Mouse (Mus musculus): ENCODE measurements around the gene Agpat2. TPM values are rescaled to one million over a fixed set of nuclear protein-coding genes. Genes with fewer than 3 reads are reported as not detected.

The Agpat2 gene
- polyA plus RNA-seq, 1 experiment: 2,407 TPM

DNA sequence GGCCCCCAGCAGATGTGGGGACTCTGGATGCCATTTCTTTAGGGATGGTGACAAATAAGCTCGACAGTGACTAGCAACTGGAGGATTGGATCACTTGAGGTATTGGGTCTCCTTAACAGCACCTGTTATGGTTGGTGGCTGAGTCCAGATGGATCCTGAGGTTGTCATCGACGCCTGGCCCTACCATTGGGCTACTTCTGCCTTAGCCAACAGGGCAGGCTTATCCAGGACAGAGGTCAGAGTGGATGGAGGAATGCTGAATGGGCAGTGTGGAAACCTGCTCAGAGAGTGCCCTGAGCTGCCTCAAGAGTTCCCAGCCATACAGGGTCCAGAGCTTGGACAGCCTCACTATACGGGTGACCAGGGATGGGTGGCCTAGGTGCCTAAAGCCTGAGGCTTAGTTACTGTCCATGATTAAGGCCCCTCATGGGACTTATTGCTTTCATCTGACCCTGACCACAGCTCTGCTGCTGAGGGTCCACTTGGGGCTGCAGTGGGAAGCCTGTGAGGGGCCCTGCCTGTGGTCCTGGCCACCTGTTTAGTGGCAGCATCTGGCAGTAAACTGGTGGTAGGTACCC lies 29.8 kb upstream of the Agpat2 start:
- Histone ChIP-seq H3K27ac (replicated peaks; ENCODE audit: low read depth, low read length) (0 out of 2 replicates have a peak overlapping the region, but pooled peaks have one; percentile 5), H3K4me3 (ENCODE audit: insufficient read depth, low read depth, low read length) (no peak overlapping the region), H3K4me1 (ENCODE audit: control insufficient read depth, insufficient read depth, insufficient read length, low read length) (peaks cover 10% of the 10 kb centered on the region)

DNA sequence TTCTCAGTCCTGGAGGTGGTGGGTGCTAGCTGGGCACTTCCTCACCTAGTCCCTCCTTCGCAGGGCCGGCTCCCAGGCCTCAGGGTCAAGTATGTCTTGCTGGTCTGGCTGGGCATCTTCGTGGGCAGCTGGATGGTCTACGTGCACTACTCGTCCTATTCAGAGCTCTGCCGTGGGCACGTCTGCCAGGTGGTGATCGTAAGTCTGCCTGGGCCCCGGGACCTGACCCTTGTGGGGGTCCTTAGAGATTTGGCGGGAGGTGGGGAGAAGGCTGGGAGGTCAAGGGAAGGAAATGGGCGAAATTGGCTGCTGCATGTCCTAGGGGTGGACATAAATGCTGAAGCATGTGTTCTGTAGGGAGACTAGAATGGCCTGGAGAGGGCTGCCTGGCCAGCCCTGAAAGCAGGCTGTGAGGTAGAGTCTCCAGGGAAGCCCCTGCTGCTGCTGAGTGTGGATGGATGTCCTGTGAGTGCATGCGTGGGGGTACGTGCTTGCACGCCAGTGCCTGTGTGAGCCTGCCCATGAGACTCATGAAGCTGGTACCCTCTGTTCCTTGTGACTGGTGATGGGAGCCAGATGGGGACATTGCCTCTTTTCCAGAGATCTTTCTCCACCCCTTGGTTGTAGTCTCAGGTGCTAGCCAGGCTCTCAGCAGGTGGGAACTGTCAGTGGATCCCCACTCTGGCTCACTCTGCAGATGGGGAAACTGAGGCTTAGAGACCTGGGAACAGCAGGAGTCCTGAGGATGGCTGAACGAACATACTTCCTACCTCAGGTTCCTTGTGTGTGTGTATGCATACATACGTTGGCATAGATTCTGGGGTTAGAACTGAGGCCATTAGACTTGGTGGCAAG lies 28.6 kb upstream of the Agpat2 start:
- no peak overlapping the region for H3K27ac ChIP-seq (replicated peaks; ENCODE audit: low read depth, low read length)
- peaks cover 5% of the 10 kb centered on the region for H3K4me1 ChIP-seq (ENCODE audit: control insufficient read depth, insufficient read depth, insufficient read length, low read length)

DNA sequence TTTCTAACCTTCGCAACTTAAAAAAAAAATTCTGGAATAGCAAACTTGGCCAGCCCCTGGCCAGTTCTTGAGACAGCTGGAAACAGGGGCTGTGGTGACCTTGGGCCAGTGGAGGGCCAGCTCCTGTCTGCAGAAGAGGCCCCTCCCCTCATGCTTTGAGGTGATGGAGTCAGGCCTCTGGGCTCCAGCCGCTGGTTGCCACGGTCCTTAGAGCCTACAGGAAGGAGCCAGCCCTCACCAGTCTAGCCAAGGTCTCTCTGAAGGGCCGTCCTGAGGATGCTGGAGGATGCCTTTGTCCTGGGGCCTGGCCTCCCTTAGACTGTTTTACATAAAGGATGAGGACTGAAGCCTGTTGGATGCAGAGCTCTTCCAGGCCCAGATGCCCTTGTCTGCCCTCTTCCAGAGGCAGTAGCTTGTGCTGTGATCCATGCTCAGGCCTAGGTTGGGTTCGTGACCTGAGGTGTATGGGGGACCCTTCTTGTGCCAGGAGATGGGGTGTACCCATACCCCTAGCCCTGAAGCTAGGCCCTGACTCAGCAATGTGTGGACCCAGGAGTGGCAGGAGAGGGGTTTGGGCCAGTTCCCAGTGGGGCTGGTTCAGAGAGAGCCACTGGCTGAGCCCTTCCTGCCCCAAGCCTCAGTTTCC lies 24.7 kb upstream of the Agpat2 start:
- Histone ChIP-seq H3K4me3 (ENCODE audit: insufficient read depth, low read depth, low read length) (peak overlapping the region; percentile 51), H3K4me1 (ENCODE audit: control insufficient read depth, insufficient read depth, insufficient read length, low read length) (no peaks in the 10 kb centered on the region), H3K27ac (replicated peaks; ENCODE audit: low read depth, low read length) (peak overlapping the region; percentile 30)

More for the DNA sequence above, 28.6 kb upstream of the Agpat2 start:
- no peak overlapping the region for H3K4me3 ChIP-seq (ENCODE audit: insufficient read depth, low read depth, low read length)

- H3K4me3 ChIP-seq (ENCODE audit: insufficient read depth, low read depth, low read length): peak within 1 kb of the TSS; percentile 51
- peak within 1 kb of the TSS; percentile 30 for H3K27ac ChIP-seq (replicated peaks; ENCODE audit: low read depth, low read length)
Measured at GRCm38 (mm10) chr2:26627921-26628739, 23.9 kb upstream of the Agpat2 start, which contains the start of gene Fam69b. Fam69b (plus strand) TSS chr2:26628457.

GRCm38 (mm10) chr2:26626081-26626480 lies 21.9 kb upstream of the Agpat2 start:
- no peak overlapping the region for H3K4me3 ChIP-seq (ENCODE audit: insufficient read depth, low read depth, low read length)
- no peaks in the 10 kb centered on the region for H3K4me1 ChIP-seq (ENCODE audit: control insufficient read depth, insufficient read depth, insufficient read length, low read length)
- no peak overlapping the region for H3K27ac ChIP-seq (replicated peaks; ENCODE audit: low read depth, low read length)

More at GRCm38 (mm10) chr2:26627921-26628739, 23.9 kb upstream of the Agpat2 start, which contains the start of gene Fam69b:
- H3K4me1 ChIP-seq (ENCODE audit: control insufficient read depth, insufficient read depth, insufficient read length, low read length): no peaks in the 10 kb centered on the region

GRCm38 (mm10) chr2:26625419-26625818 lies 21.2 kb upstream of the Agpat2 start:
- H3K4me1 ChIP-seq (ENCODE audit: control insufficient read depth, insufficient read depth, insufficient read length, low read length): no peaks in the 10 kb centered on the region
- H3K4me3 ChIP-seq (ENCODE audit: insufficient read depth, low read depth, low read length): no peak overlapping the region
- H3K27ac ChIP-seq (replicated peaks; ENCODE audit: low read depth, low read length): no peak overlapping the region

DNA sequence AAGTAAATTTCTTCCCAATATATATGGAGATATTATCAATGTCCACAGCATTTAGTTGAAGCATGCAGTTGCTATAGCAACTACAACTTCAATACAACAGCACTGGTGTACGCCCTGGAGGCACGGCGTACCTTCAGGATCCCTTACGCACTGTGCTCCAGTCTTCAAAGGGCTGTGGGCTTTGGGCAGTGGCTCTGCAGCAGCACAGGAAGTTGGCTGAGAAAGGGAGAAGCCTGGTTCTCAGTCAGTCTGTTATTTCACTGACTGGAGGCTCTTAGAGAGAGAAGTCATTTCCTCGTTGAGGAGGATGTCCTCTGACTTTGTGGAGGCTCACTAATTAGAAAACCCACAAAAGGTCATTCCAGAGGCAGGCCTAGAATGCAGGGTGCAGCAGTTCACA lies 18.8 kb upstream of the Agpat2 start:
- Histone ChIP-seq H3K4me1 (ENCODE audit: control insufficient read depth, insufficient read depth, insufficient read length, low read length) (peaks cover 4% of the 10 kb centered on the region; the same call in 1 of the 2 replicates), H3K4me3 (ENCODE audit: insufficient read depth, low read depth, low read length) (no peak overlapping the region), H3K27ac (replicated peaks; ENCODE audit: low read depth, low read length) (no peak overlapping the region)

- peaks cover 4% of the 10 kb centered on the region; the same call in 1 of the 2 replicates for H3K4me1 ChIP-seq (ENCODE audit: control insufficient read depth, insufficient read depth, insufficient read length, low read length)
- H3K4me3 ChIP-seq (ENCODE audit: insufficient read depth, low read depth, low read length): no peak overlapping the region
- no peak overlapping the region for H3K27ac ChIP-seq (replicated peaks; ENCODE audit: low read depth, low read length)
Measured at GRCm38 (mm10) chr2:26621246-26621645, 17.0 kb upstream of the Agpat2 start.

DNA sequence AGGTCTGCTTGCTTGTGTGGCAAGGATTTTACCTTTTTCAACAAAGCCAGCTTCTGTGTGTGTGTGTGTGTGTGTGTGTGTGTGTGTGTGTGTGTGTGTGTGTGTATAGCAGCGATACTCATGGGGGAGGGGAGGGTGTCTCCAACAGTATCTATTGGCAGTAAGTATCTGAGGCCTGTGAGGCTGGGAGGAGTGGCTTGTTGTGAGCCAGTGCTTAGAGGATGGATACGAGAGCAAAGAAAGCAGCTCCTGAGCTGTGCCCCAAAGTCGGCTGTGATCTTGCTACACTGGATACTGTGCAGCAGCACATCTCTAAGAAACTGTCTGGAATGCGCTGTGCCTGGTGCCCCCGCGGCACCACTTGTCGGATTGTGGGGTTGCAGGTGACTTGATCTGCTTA lies 13.7 kb upstream of the Agpat2 start:
- H3K27ac ChIP-seq (replicated peaks; ENCODE audit: low read depth, low read length): peak overlapping the region; percentile 64
- peaks cover 4% of the 10 kb centered on the region; the same call in 1 of the 2 replicates for H3K4me1 ChIP-seq (ENCODE audit: control insufficient read depth, insufficient read depth, insufficient read length, low read length)

DNA sequence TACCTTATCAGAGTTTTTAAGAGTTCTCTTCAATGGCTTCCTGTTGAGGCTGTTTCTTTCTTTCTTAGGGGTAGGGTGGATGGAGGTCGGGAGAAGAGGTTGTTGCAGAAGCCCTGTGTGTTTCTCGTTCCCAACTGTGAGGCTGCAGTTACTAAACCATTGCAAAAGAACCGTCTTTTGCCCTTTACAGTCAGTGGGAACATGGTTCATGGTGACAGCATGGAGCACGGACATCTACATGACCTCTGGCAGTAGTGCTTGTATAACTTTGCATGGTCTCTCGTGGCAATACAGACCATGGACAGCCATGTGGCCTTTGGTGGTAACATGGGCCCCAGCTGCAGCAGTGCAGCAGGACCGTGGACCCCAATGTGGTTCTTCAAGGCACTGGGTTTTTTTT lies 13.1 kb upstream of the Agpat2 start:
- Histone ChIP-seq H3K4me1 (ENCODE audit: control insufficient read depth, insufficient read depth, insufficient read length, low read length) (peaks cover 7% of the 10 kb centered on the region), H3K27ac (replicated peaks; ENCODE audit: low read depth, low read length) (peak overlapping the region; percentile 97), H3K4me3 (ENCODE audit: insufficient read depth, low read depth, low read length) (peak overlapping the region; percentile 19)

More for the DNA sequence above, 13.7 kb upstream of the Agpat2 start:
- H3K4me3 ChIP-seq (ENCODE audit: insufficient read depth, low read depth, low read length): no peak overlapping the region

- Histone ChIP-seq H3K27ac (replicated peaks; ENCODE audit: low read depth, low read length) (peak overlapping the region; percentile 85), H3K4me1 (ENCODE audit: control insufficient read depth, insufficient read depth, insufficient read length, low read length) (peaks cover 7% of the 10 kb centered on the region), H3K4me3 (ENCODE audit: insufficient read depth, low read depth, low read length) (no peak overlapping the region)
Measured at GRCm38 (mm10) chr2:26615459-26616124, 11.4 kb upstream of the Agpat2 start.

- H3K4me3 ChIP-seq (ENCODE audit: insufficient read depth, low read depth, low read length): no peak overlapping the region
- H3K4me1 ChIP-seq (ENCODE audit: control insufficient read depth, insufficient read depth, insufficient read length, low read length): peaks cover 7% of the 10 kb centered on the region
- H3K27ac ChIP-seq (replicated peaks; ENCODE audit: low read depth, low read length): peak overlapping the region; percentile 85
Measured at GRCm38 (mm10) chr2:26614903-26615302, 10.7 kb upstream of the Agpat2 start.

DNA sequence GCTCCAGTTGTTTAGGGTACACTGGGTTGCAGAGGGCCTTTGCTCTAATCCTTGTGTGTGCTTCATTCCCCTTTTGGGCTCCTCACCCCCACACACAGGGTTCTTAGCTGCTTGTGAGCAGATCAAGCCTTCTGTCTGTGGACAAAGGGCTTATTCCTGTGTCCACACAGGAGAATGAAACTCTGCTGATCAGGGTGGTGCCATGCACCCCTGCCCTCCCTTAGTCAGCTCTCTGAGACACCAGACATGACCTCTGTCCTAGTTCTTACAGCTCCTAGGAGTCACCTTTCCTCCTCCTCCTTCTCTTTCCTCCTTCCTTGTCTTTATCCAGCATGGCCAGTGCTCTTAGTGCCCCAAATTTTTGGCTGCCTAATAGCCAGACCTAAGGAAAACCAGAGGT lies 7.7 kb upstream of the Agpat2 start:
- H3K4me3 ChIP-seq (ENCODE audit: insufficient read depth, low read depth, low read length): no peak overlapping the region
- H3K27ac ChIP-seq (replicated peaks; ENCODE audit: low read depth, low read length): peak overlapping the region; percentile 98
- H3K4me1 ChIP-seq (ENCODE audit: control insufficient read depth, insufficient read depth, insufficient read length, low read length): peaks cover 15% of the 10 kb centered on the region

GRCm38 (mm10) chr2:26611054-26611453 lies 6.8 kb upstream of the Agpat2 start:
- H3K27ac ChIP-seq (replicated peaks; ENCODE audit: low read depth, low read length): peak overlapping the region; percentile 98

More at GRCm38 (mm10) chr2:26611054-26611453, 6.8 kb upstream of the Agpat2 start:
- Histone ChIP-seq H3K4me3 (ENCODE audit: insufficient read depth, low read depth, low read length) (no peak overlapping the region), H3K4me1 (ENCODE audit: control insufficient read depth, insufficient read depth, insufficient read length, low read length) (peaks cover 16% of the 10 kb centered on the region)

Data from brown adipose tissue, adult 24 weeks (tissue).